Mouse (Mus musculus): Measurements from ENCODE around the gene Tcf21.

GRCm38 (mm10) chr10:22858111-22858510 lies 38.1 kb upstream of the Tcf21 start:
- peak; percentile 54 for TF ChIP-seq CTCF (IDR thresholded peaks at IDR 0.05)
- TF ChIP-seq EP300 (IDR thresholded peaks at IDR 0.05) = no peak
